Mouse (Mus musculus) intestine, embryonic 14.5 days (tissue): ENCODE results near the gene Hecw2. TPM values are rescaled to one million over a fixed set of nuclear protein-coding genes. Genes with fewer than 3 reads are reported as not detected.

Experiments
- ATAC-seq: fragments of 200-750 bp; cut with Nextera tagmentation; replicated peaks from 2 replicates; pipeline ENCODE4 v1.8.0; 2017; ENCODE audit warnings: low read depth, moderate number of reproducible peaks, moderate TSS enrichment, moderate library complexity; ENCODE audit not compliant: low FRiP score, low TSS enrichment
- DNase-seq: peaks from one replicate; pipeline ENCODE4 v3.0.0-alpha.2; 2018; ENCODE audit warnings: low spot score
- H3K27ac ChIP-seq: fragments of 300-500 bp; sonication (generic); 2 replicates; pipeline ENCODE4 v1.5.1; 2014; ENCODE audit warnings: low read depth, mild to moderate bottlenecking, control low read depth
- H3K27me3 ChIP-seq: fragments of 300-500 bp; sonication (generic); replicated peaks from 2 replicates; pipeline ENCODE4 v1.6.1; 2014; ENCODE audit warnings: low read length, control low read depth; ENCODE audit not compliant: control insufficient read depth, insufficient read depth
- H3K36me3 ChIP-seq: fragments of 300-500 bp; sonication (generic); 2 replicates; pipeline ENCODE4 v1.6.1; 2014; ENCODE audit warnings: low read length, control low read depth; ENCODE audit not compliant: control insufficient read depth, insufficient read depth
- H3K4me1 ChIP-seq: fragments of 300-500 bp; sonication (generic); replicated peaks from 2 replicates; pipeline ENCODE4 v1.6.1; 2014; ENCODE audit warnings: low read length, control low read depth, mixed read lengths; ENCODE audit not compliant: control insufficient read depth, insufficient read depth
- H3K4me2 ChIP-seq: fragments of 300-500 bp; sonication (generic); 2 replicates; pipeline ENCODE4 v1.6.1; 2014; ENCODE audit warnings: low read length
- H3K4me3 ChIP-seq: fragments of 300-500 bp; sonication (generic); 2 replicates; pipeline ENCODE4 v1.5.1; 2014; ENCODE audit warnings: low read depth, low read length, control low read depth, mixed read lengths
- H3K9ac ChIP-seq: fragments of 300-500 bp; sonication (generic); 2 replicates; pipeline ENCODE4 v1.6.1; 2014; ENCODE audit warnings: mild to moderate bottlenecking, low read length
- H3K9me3 ChIP-seq: fragments of 300-500 bp; sonication (generic); 2 replicates; pipeline ENCODE4 v1.6.1; 2016; ENCODE audit warnings: low read length, control low read depth; ENCODE audit not compliant: control insufficient read depth
- WGBS: fragments of 180-500 bp; shearing (Covaris S2); extraction: QIAGEN DNeasy Blood & Tissue Kit; methylation state at CpG from one replicate; pipeline ENCODE4 v1.1.7; 2014; 5-methylcytosine and 5-hydroxymethylcytosine counted together
- polyA plus RNA-seq: library from polyadenylated mRNA; unstranded; fragments of >200 nt; fragmentation: Nextera tagmentation; extraction: Ambion mirVana; gene quantifications from 2 replicates; pipeline ENCODE4 v1.2.1, GENCODE M21; 2014

Hecw2 gene
- polyA plus RNA-seq, 1 experiment from 2014 or later: 1.6 TPM

DNA sequence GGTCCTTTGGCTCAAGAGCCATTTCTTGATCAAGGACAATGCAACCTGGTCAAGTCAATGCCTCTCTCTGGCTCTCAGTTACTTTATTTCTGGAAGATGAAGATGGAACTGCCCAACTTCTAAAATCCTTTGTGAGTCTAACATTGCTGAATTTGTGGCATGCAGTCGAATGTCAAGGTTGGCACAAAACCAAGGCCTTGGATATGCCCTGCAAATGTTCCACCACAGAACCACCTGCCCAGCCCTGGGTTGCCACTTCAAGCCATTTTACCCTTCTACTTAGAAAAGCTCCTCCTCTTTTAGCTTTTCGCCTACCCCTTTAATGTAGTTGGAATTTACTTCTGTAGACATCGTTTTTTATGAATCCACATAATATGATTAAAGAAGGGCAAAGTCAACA, 115.3 kb downstream of the Hecw2 start:
- H3K9me3 ChIP-seq: no peaks in the 10 kb centered on the region
- DNase-seq (no peak), ATAC-seq (no peak)
- H3K9ac ChIP-seq: no peak overlapping the region
- no peaks in the 10 kb centered on the region for H3K4me1 ChIP-seq
- no peak overlapping the region for H3K27ac ChIP-seq
- H3K27me3 ChIP-seq: no peaks in the 10 kb centered on the region
- H3K36me3 ChIP-seq: no peaks in the 10 kb centered on the region
- no peak overlapping the region for H3K4me2 ChIP-seq
- WGBS: 94% methylated on average over 3 of the region's 3 CpGs
- no peak overlapping the region for H3K4me3 ChIP-seq

DNA sequence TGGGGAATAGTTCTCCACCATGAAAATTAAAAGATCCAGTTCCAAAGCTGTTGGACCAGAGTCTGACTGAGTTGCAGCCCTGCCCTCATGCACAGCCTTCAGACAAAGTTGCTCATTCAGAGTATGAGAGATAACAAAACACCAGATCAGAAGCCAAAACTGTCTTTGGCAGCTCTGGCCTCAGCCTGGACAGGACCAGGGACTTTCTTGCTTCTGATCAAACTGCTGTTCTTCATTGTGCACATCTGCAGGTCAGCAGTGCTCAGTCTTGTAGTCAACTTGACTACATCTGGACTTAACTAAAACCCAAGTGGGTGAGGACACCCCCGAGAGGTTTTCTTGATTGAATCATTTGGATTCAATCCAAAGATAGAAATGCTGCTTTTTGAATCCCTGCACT, 120.5 kb downstream of the Hecw2 start:
- no peak overlapping the region for H3K9ac ChIP-seq
- H3K4me3 ChIP-seq: no peak overlapping the region
- H3K9me3 ChIP-seq: no peaks in the 10 kb centered on the region
- no peaks in the 10 kb centered on the region for H3K4me1 ChIP-seq
- DNase-seq (no peak), ATAC-seq (no peak)
- no peaks in the 10 kb centered on the region for H3K27me3 ChIP-seq
- H3K4me2 ChIP-seq: no peak overlapping the region
- H3K27ac ChIP-seq: no peak overlapping the region
- H3K36me3 ChIP-seq: no peaks in the 10 kb centered on the region
- WGBS: 70% methylated on average over 1 of the region's 1 CpGs

DNA sequence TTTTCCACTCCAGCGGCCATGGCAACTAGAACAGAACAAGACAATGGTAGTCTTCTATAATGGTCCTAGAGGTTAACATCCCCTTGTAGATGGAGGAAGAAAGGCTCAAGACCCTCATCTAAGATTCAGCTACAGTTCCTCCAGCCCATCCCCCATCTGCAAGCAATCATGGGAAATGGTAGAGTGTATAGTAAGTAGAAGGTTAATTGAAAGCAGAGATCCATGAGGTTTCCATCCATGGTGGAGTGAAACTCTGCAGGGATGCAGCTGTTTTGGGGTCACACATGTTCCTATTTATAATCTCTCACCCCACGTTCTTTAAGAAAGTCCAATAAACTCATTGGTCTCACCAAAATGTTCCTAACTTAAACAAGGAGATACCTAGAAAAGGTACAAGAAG, 124.8 kb downstream of the Hecw2 start:
- no peaks in the 10 kb centered on the region for H3K9me3 ChIP-seq
- H3K4me1 ChIP-seq: no peaks in the 10 kb centered on the region
- no peak overlapping the region for H3K4me3 ChIP-seq
- H3K4me2 ChIP-seq: no peak overlapping the region
- no peak for ATAC-seq
- no peak overlapping the region for H3K27ac ChIP-seq
- DNase-seq: no peak
- H3K36me3 ChIP-seq: no peaks in the 10 kb centered on the region
- H3K9ac ChIP-seq: no peak overlapping the region
- no peaks in the 10 kb centered on the region for H3K27me3 ChIP-seq
- 84% methylated on average over 2 of the region's 2 CpGs for WGBS

DNA sequence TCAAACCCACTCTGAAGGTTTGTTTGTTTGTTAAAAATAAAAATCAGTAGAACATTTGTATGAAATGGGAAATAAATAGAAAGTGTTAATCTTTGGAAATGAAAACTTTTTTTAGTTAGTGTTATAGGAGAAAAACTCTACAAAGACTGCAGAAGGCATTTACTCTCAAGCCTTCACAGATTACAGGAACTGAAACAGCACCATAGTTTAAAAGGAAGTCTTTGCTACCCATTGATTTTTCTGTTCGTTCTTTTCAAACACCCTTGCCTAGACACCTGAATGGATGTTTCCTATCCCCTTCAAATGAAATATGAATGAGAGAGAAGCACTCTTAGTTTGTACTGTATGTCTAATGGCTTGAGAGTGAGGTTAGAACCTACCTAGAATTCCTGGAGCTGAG, 126.7 kb downstream of the Hecw2 start:
- H3K4me2 ChIP-seq: no peak overlapping the region
- no peak overlapping the region for H3K4me3 ChIP-seq
- WGBS: 73% methylated on average over 1 of the region's 1 CpGs
- ATAC-seq: no peak
- no peaks in the 10 kb centered on the region for H3K4me1 ChIP-seq
- no peaks in the 10 kb centered on the region for H3K27me3 ChIP-seq
- H3K9ac ChIP-seq: no peak overlapping the region
- H3K36me3 ChIP-seq: no peaks in the 10 kb centered on the region
- no peaks in the 10 kb centered on the region for H3K9me3 ChIP-seq
- DNase-seq: no peak
- H3K27ac ChIP-seq: no peak overlapping the region

DNA sequence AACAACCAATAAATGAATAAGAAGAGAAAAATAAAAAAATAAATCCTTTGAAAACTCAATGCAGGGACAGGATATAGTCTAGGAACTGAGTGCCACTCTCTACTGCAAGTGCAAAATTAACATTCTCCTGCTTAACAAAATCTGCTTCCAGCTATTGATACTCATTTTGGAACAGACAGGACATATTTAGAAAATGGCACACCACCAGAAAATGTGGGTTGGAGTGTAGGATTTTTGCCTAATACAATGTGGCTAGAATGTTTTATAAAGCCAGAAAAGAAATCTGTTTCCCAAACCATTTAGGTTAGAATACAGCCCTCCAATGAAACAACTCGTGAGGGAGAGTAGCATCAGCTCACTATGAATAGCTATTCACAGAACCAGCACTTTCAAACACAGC, 129.5 kb downstream of the Hecw2 start:
- Histone ChIP-seq H3K9ac (no peak overlapping the region), H3K9me3 (no peaks in the 10 kb centered on the region), H3K36me3 (no peaks in the 10 kb centered on the region), H3K4me1 (no peaks in the 10 kb centered on the region), H3K4me2 (no peak overlapping the region), H3K27me3 (no peaks in the 10 kb centered on the region), H3K27ac (no peak overlapping the region), H3K4me3 (no peak overlapping the region)
- ATAC-seq (no peak), DNase-seq (no peak)
- WGBS: 76% methylated on average over 1 of the region's 1 CpGs

DNA sequence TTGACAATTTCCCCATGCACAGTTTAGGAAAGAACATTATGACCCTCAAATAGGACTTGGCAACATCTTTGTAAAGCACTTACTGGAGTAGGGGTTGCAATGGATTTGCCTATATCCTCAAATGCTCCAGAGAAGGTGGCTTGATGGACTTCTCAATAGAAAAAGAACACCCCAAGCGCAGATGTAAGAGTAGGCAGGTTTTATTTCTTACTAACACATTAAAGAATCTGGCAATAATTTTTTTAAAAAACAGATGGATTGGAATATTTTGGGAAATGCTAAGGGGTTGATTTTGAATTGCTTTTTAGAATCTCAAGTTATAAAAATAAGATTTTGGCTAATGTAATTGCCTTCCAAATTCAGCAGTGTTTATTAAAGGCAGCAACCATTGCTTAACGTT, 133.9 kb downstream of the Hecw2 start:
- ATAC-seq (no peak), DNase-seq (no peak)
- no peaks in the 10 kb centered on the region for H3K27me3 ChIP-seq
- H3K27ac ChIP-seq: no peak overlapping the region
- no peak overlapping the region for H3K4me3 ChIP-seq
- no peak overlapping the region for H3K9ac ChIP-seq
- no peaks in the 10 kb centered on the region for H3K36me3 ChIP-seq
- no peak overlapping the region for H3K4me2 ChIP-seq
- H3K4me1 ChIP-seq: no peaks in the 10 kb centered on the region
- 93% methylated on average over 2 of the region's 2 CpGs for WGBS
- no peaks in the 10 kb centered on the region for H3K9me3 ChIP-seq

DNA sequence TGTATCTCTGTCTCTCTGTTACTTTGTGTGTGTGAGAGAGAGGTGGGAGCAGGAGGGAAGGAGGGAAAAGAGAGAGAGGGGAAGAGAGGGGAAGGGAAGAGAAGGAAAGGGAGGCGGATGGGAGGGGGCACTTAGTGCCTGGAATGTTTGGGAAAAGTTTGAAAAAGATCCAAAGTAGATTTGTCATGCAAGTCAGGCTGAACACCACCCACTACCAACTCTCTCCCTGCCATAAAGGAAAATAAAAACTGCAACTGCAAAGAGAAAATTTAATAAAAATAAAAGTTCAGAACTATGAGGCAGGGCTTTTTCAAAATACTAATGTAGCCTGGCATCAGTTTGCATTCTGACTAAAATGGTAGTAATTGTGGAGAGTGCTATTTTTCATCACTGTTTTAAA, 135.2 kb downstream of the Hecw2 start:
- Histone ChIP-seq H3K4me2 (no peak overlapping the region), H3K36me3 (no peaks in the 10 kb centered on the region), H3K4me1 (no peaks in the 10 kb centered on the region), H3K9me3 (no peaks in the 10 kb centered on the region), H3K4me3 (no peak overlapping the region), H3K27ac (no peak overlapping the region), H3K9ac (no peak overlapping the region), H3K27me3 (no peaks in the 10 kb centered on the region)
- ATAC-seq: no peak
- DNase-seq: no peak
- 67% methylated on average over 1 of the region's 1 CpGs for WGBS

DNA sequence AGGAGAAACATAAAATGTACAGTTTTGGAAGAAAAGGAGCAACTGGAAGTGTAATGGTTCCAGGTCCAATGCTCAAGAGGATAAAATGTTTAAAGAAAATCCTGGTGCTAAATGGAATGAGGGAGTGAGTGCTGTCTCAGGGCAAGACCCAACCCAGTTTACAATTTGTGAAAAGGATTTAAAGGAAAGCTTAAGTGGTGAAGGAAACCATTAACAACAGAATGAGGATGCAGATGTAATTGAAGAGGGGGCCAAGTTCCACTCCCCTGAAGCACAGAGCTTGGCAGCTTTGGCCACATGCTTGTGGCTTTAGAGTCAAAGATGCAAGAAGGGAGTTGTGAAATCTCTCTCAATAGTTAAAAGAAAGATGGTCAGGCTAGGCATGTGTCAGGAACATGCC, 142.2 kb downstream of the Hecw2 start:
- Histone ChIP-seq H3K27ac (no peak overlapping the region), H3K9me3 (no peaks in the 10 kb centered on the region), H3K4me1 (no peaks in the 10 kb centered on the region), H3K36me3 (no peaks in the 10 kb centered on the region), H3K4me2 (no peak overlapping the region), H3K27me3 (no peaks in the 10 kb centered on the region), H3K9ac (no peak overlapping the region), H3K4me3 (no peak overlapping the region)
- no peak for DNase-seq
- ATAC-seq: no peak

DNA sequence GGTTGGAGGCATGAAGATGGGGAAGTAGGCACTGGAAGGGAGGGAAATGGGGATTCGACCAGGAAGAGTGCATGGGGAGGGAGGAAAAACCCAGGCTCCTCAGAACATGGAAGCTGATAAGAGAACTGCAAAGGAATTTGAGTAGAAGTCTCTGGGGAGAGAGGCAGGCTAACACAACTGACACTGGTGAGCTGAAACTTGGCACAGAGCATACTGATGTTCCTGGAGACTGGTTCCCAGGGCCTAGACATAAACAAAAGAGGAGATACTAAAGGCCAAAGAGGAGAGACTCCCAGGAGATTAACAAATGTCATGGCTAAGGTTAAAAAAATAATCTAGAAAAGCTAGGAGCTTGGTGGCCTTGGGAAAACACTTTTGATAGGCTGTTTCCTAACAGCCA, 148.0 kb downstream of the Hecw2 start:
- ATAC-seq (no peak), DNase-seq (no peak)
- no peaks in the 10 kb centered on the region for H3K9me3 ChIP-seq
- WGBS: 46% methylated on average over 1 of the region's 1 CpGs
- H3K27ac ChIP-seq: no peak overlapping the region
- H3K27me3 ChIP-seq: no peaks in the 10 kb centered on the region
- H3K36me3 ChIP-seq: no peaks in the 10 kb centered on the region
- H3K4me2 ChIP-seq: no peak overlapping the region
- no peaks in the 10 kb centered on the region for H3K4me1 ChIP-seq
- H3K9ac ChIP-seq: no peak overlapping the region
- H3K4me3 ChIP-seq: no peak overlapping the region
